In the genomic region with DNA sequence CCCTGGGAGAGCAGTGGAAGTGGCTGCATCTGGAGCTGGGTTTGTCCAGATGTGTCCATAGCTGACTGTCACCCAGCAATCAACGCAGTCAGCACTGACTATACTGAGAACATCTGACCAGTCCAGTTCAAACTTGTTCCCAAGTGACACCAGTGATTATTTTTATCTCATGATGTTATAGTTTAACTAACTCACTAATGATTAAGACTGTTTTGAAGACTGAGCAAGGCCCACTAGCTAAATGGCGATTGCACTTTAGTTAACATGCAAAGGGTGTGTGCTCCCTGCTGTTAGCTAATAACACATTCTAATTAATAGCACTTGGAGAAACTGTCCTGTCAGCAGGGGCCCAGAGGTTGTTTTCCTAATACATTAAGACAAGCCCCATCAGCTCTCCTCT, we compare ENCODE assay signal across 23 mouse cellular contexts. TPM values are rescaled to one million over a fixed set of nuclear protein-coding genes. Genes with fewer than 3 reads are reported as not detected.
DNase-seq lines count a peak whose midpoint lies in the region; ATAC-seq and TF ChIP-seq lines count a peak whose summit lies in the region.
"Had no signal": no experiment of that assay in that cellular context is flagged by ENCODE, and none has a peak within 500 bp of the region (broad histone marks: within the 10 kb centered on the region; RNA-seq: fewer than 3 reads in every experiment).

No protein-coding gene starts in this region.

- no peak overlapping the region for H3K4me2 ChIP-seq in neural tube, embryonic 13.5 days
- H3K4me2 ChIP-seq in kidney, embryonic 16.5 days (replicated peaks; ENCODE audit: low read depth, low read length) = no peak overlapping the region
- H3K4me2 ChIP-seq in liver, postnatal 0 days (ENCODE audit: low read depth, low read length) = no peak overlapping the region
- H3K4me2 ChIP-seq: heart, embryonic 15.5 days; midbrain, embryonic 15.5 days had no signal

- no peaks in the 10 kb centered on the region for H3K36me3 ChIP-seq in neural tube, embryonic 13.5 days
- no peaks in the 10 kb centered on the region for H3K36me3 ChIP-seq in kidney, embryonic 16.5 days (ENCODE audit: insufficient read depth, low read length)
- H3K36me3 ChIP-seq in liver, postnatal 0 days (replicated peaks; ENCODE audit: insufficient read depth, low read length) = no peaks in the 10 kb centered on the region
- H3K36me3 ChIP-seq: forebrain, embryonic 10.5 days; heart, embryonic 15.5 days; hindbrain, embryonic 10.5 days; midbrain, embryonic 15.5 days had no signal

- no peak for TF ChIP-seq CTCF in liver, postnatal 0 days (IDR thresholded peaks at IDR 0.05; ENCODE audit: low read depth)

- no peak for TF ChIP-seq EP300 in liver, postnatal 0 days (IDR thresholded peaks at IDR 0.05; ENCODE audit: low read depth)

- 41% methylated on average over 2 of the region's 2 CpGs for WGBS in neural tube, embryonic 13.5 days
- WGBS in kidney, embryonic 16.5 days = 39% methylated on average over 2 of the region's 2 CpGs
- WGBS in liver, postnatal 0 days (ENCODE audit: insufficient replicate concordance) = 52% methylated on average over 2 of the region's 2 CpGs

- H3K27me3 ChIP-seq in neural tube, embryonic 13.5 days = no peaks in the 10 kb centered on the region
- H3K27me3 ChIP-seq in kidney, embryonic 16.5 days (ENCODE audit: insufficient read depth, low read length) = no peaks in the 10 kb centered on the region
- H3K27me3 ChIP-seq in liver, postnatal 0 days (ENCODE audit: insufficient read depth, low read length) = no peaks in the 10 kb centered on the region
- H3K27me3 ChIP-seq: heart, embryonic 15.5 days; midbrain, embryonic 15.5 days had no signal

- DNase-seq in heart, adult 11 months = peak; percentile 19
- DNase-seq in heart, postnatal 4 days = no peak
- no peak for DNase-seq in neural tube, embryonic 10.5 days (ENCODE audit: extremely low spot score, low spot score)
- DNase-seq in liver, postnatal 0 days = no peak
- no peak for DNase-seq in layer of hippocampus, postnatal 10 days (ENCODE audit: low spot score in 2 of 2)
- no peak for DNase-seq in right cerebral cortex, postnatal 36 days (ENCODE audit: low spot score in 2 of 2)
- DNase-seq: cerebellum, postnatal 10 days; gastrocnemius, postnatal 10 days; heart, adult 2 months; layer of hippocampus, postnatal 36 days; lung, adult 18-20 months; right cerebral cortex, postnatal 14 days; thymus, postnatal 25 days had no signal

- H3K9ac ChIP-seq in neural tube, embryonic 13.5 days = no peak overlapping the region
- no peak overlapping the region for H3K9ac ChIP-seq in kidney, embryonic 16.5 days (replicated peaks; ENCODE audit: low read length)
- H3K9ac ChIP-seq in liver, postnatal 0 days (replicated peaks) = no peak overlapping the region
- H3K9ac ChIP-seq: heart, embryonic 15.5 days; midbrain, embryonic 15.5 days had no signal

- peaks cover 15% of the 10 kb centered on the region for H3K4me1 ChIP-seq in neural tube, embryonic 13.5 days (replicated peaks)
- H3K4me1 ChIP-seq in kidney, embryonic 16.5 days (ENCODE audit: insufficient read depth, low read length) = peaks cover 5% of the 10 kb centered on the region; the same call in 1 of the 2 replicates
- H3K4me1 ChIP-seq in liver, postnatal 0 days (ENCODE audit: insufficient read depth) = peaks cover 8% of the 10 kb centered on the region; the same call in 1 of the 2 replicates
- H3K4me1 ChIP-seq: heart, embryonic 15.5 days; midbrain, embryonic 15.5 days had no signal

- ATAC-seq in neural tube, embryonic 13.5 days (ENCODE audit: low read depth) = peak; percentile 43; the same call in 1 of the 2 replicates
- ATAC-seq in kidney, embryonic 16.5 days (ENCODE audit: low FRiP score, low TSS enrichment) = peak; percentile 83
- ATAC-seq in liver, postnatal 0 days = peak; percentile 76
- ATAC-seq: midbrain, embryonic 15.5 days had no signal

- H3K9me3 ChIP-seq in neural tube, embryonic 13.5 days = no peaks in the 10 kb centered on the region
- no peaks in the 10 kb centered on the region for H3K9me3 ChIP-seq in kidney, embryonic 16.5 days (ENCODE audit: low read length)
- no peaks in the 10 kb centered on the region for H3K9me3 ChIP-seq in liver, postnatal 0 days (ENCODE audit: low read length)
- H3K9me3 ChIP-seq: forebrain, embryonic 10.5 days; heart, embryonic 15.5 days; midbrain, embryonic 15.5 days had no signal

- no peak overlapping the region for H3K4me3 ChIP-seq in neural tube, embryonic 13.5 days
- no peak overlapping the region for H3K4me3 ChIP-seq in kidney, embryonic 16.5 days (ENCODE audit: low read length)
- H3K4me3 ChIP-seq in liver, postnatal 0 days (ENCODE audit: low read depth, low read length) = no peak overlapping the region
- H3K4me3 ChIP-seq: forebrain, embryonic 10.5 days; heart, adult 2 months; heart, embryonic 15.5 days; hindbrain, embryonic 10.5 days; midbrain, embryonic 15.5 days had no signal

- H3K27ac ChIP-seq in neural tube, embryonic 13.5 days (replicated peaks) = no peak overlapping the region
- peak overlapping the region; percentile 60 for H3K27ac ChIP-seq in kidney, embryonic 16.5 days (ENCODE audit: low read length)
- H3K27ac ChIP-seq in liver, postnatal 0 days (ENCODE audit: low read depth) = peak overlapping the region; percentile 57
- H3K27ac ChIP-seq: forebrain, embryonic 10.5 days; heart, adult 2 months; heart, embryonic 15.5 days; hindbrain, embryonic 10.5 days; macrophage; midbrain, embryonic 15.5 days; stomach, postnatal 0 days had no signal

RNA-seq across cellular contexts. Expression of gene Slc2a2, which starts 39.3 kb away (rescaled TPM):
- not detected for total RNA-seq in heart, postnatal 4 days (2021)
- 0.15 TPM in 1 of 2 replicates, not detected in the other for polyA plus RNA-seq in neural tube, embryonic 13.5 days (2015; fragmentation: Nextera tagmentation; extraction: Ambion mirVana)
- 26.3 and 28.6 TPM in 2 replicates for polyA plus RNA-seq in kidney, embryonic 16.5 days (2015; fragmentation: Nextera tagmentation; extraction: Ambion mirVana)
- 135 TPM in 2 replicates for polyA plus RNA-seq in liver, postnatal 0 days (2015; fragmentation: Nextera tagmentation; extraction: Ambion mirVana)
- not detected for total RNA-seq in layer of hippocampus, postnatal 10 days (2021)
- total RNA-seq: layer of hippocampus, postnatal 36 days; left cerebral cortex, postnatal 36 days had no signal
- polyA plus RNA-seq: embryonic facial prominence, embryonic 14.5 days; hindbrain, embryonic 10.5 days; macrophage had no signal

RNA-seq across cellular contexts. Expression of gene Eif5a2, which starts 44.1 kb away (rescaled TPM):
- total RNA-seq in heart, postnatal 4 days (2021) = 1 to 10 TPM; 6.4 to 6.7 TPM
- polyA plus RNA-seq in neural tube, embryonic 13.5 days (2015; fragmentation: Nextera tagmentation; extraction: Ambion mirVana) = 11.4 and 11.8 TPM in 2 replicates
- 8.4 and 8.6 TPM in 2 replicates for polyA plus RNA-seq in kidney, embryonic 16.5 days (2015; fragmentation: Nextera tagmentation; extraction: Ambion mirVana)
- 1.3 and 1.4 TPM in 2 replicates for polyA plus RNA-seq in liver, postnatal 0 days (2015; fragmentation: Nextera tagmentation; extraction: Ambion mirVana)
- total RNA-seq in layer of hippocampus, postnatal 10 days (2021) = 10 to 100 TPM; 17.8 to 19.3 TPM

Comparison
In these comparisons a context has a peak if more than half of its experiments do, and no peak if none do; other contexts are left out.
1. RNA of gene Slc2a2, which starts 39.3 kb away (polyA plus RNA-seq): 135 TPM in liver, postnatal 0 days and 26.3 to 28.6 TPM in kidney, embryonic 16.5 days; 0.15 TPM in neural tube, embryonic 13.5 days; every median in the first group is over 10 times any median in the second.
2. Peak in every context shown above with its lines, with median percentiles within 50 percentile points of each other: ATAC-seq.